Mouse (Mus musculus) hindbrain, embryonic 14.5 days (tissue): Measurements from ENCODE around the gene Ttll11. TPM values are rescaled to one million over a fixed set of nuclear protein-coding genes. Genes with fewer than 3 reads are reported as not detected.
A peak's percentile ranks its signal among the peaks of the same experiment; 100 is the strongest.

Experiments used
- ATAC-seq: fragments of 200-750 bp; cut with Nextera tagmentation; 2 replicates; pipeline ENCODE4 v1.8.0; 2017; ENCODE audit warnings: moderate number of reproducible peaks, mild to moderate bottlenecking, moderate TSS enrichment, moderate library complexity; ENCODE audit not compliant: low FRiP score
- DNase-seq: peaks from one replicate; pipeline ENCODE4 v3.0.0-alpha.2; 2015; ENCODE audit warnings: low spot score
- H3K27ac ChIP-seq: fragments of 300-500 bp; sonication (generic); 2 replicates; pipeline ENCODE4 v1.5.1; 2014; ENCODE audit warnings: mild to moderate bottlenecking, moderate library complexity
- H3K27me3 ChIP-seq: fragments of 300-500 bp; sonication (generic); 2 replicates; pipeline ENCODE4 v1.6.1; 2014; ENCODE audit warnings: mild to moderate bottlenecking, low read length, mixed read lengths; ENCODE audit not compliant: control insufficient read depth, insufficient read depth
- H3K36me3 ChIP-seq: fragments of 300-500 bp; sonication (generic); replicated peaks from 2 replicates; pipeline ENCODE4 v1.6.1; 2014; ENCODE audit not compliant: control insufficient read depth, insufficient read depth
- H3K4me1 ChIP-seq: fragments of 300-500 bp; sonication (generic); replicated peaks from 2 replicates; pipeline ENCODE4 v1.6.1; 2014; ENCODE audit warnings: antibody characterized with exemption, low read length, mixed read lengths; ENCODE audit not compliant: control insufficient read depth, insufficient read depth
- H3K4me2 ChIP-seq: fragments of 300-500 bp; sonication (generic); replicated peaks from 2 replicates; pipeline ENCODE4 v1.6.1; 2014; ENCODE audit warnings: mild to moderate bottlenecking, moderate library complexity
- H3K4me3 ChIP-seq: fragments of 300-500 bp; sonication (generic); replicated peaks from 2 replicates; pipeline ENCODE4 v1.5.1; 2014; ENCODE audit warnings: mild to moderate bottlenecking, low read length
- H3K9ac ChIP-seq: fragments of 300-500 bp; sonication (generic); 2 replicates; pipeline ENCODE4 v1.6.1; 2014
- H3K9me3 ChIP-seq: fragments of 300-500 bp; sonication (generic); 2 replicates; pipeline ENCODE4 v1.6.1; 2016; ENCODE audit warnings: low read length; ENCODE audit not compliant: control insufficient read depth
- WGBS: fragments of 180-500 bp; shearing (Covaris S2); extraction: QIAGEN DNeasy Blood & Tissue Kit; methylation state at CpG from one replicate; pipeline ENCODE4 v1.1.7; 2014; 5-methylcytosine and 5-hydroxymethylcytosine counted together
- polyA plus RNA-seq: library from polyadenylated mRNA; unstranded; fragments of >200 nt; fragmentation: Nextera tagmentation; extraction: Ambion mirVana; gene quantifications from 2 replicates; pipeline ENCODE4 v1.2.1, GENCODE M21; 2014

The Ttll11 gene
- polyA plus RNA-seq, 1 experiment from 2014 or later: 6.6 TPM

DNA sequence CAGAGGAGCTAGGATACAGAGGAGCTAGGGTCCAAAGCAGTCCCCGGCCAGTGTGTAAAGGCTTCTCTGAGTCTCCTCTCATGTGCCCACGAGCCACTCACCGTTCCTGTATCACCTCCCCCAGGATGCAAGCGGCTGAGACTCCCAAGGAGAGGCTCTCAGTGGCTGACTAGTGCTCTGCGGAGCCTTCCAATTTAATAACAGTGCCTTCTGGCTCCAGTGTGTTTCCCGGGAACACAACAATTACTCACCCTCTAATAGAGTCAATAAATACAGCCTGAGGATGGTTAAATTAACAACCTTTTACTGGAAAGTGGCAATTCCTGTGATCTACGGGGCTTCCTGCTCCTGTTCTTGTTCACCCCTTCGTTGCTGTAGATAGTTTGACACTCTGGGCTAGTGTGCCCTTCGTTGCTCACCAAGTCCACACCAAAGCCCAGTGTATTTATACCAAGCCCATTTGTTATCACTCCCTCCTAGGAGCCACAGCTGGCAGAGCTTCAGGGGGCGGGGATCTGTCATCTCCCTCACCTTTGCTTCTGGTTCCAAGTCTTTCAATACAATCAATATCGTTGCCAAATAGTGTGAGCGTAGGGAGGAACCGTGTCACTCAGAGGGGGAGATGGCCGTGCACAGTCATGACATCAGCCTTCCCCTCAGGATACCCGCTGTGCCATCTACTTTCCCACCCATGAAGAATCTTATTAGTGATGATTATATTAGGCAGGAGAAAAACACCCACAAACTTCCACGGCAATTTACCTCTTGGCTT is 27.3 kb downstream of the Ttll11 start:
- no peak overlapping the region for H3K4me3 ChIP-seq
- ATAC-seq: peak; percentile 65; the same call in 1 of the 2 replicates
- no peak for DNase-seq
- 46% methylated on average over 16 of the region's 16 CpGs for WGBS
- no peak overlapping the region for H3K4me2 ChIP-seq
- H3K27me3 ChIP-seq: no peaks in the 10 kb centered on the region
- H3K4me1 ChIP-seq: peaks cover 16% of the 10 kb centered on the region
- no peak overlapping the region for H3K9ac ChIP-seq
- no peaks in the 10 kb centered on the region for H3K9me3 ChIP-seq
- H3K36me3 ChIP-seq: no peaks in the 10 kb centered on the region
- no peak overlapping the region for H3K27ac ChIP-seq

DNA sequence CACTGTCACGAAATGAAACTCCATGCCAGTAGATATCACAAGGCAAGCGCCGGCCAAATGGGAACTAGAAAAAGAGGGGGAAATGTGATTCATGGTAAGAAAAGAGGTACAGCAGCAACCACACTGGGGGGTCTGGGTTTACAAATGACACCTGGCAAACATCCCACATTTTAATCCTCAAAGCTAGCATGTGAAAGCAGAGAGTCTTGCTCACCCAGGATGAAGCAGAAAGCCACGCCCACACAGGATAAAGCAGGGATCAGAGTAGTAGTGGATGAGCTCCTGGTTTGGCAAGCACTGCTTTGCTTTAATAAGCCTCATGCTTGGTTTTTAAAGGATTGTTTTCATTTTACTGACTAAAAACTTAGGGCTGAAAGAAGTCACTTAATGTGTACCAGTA is 34.8 kb downstream of the Ttll11 start:
- Histone ChIP-seq H3K9me3 (no peaks in the 10 kb centered on the region), H3K4me2 (no peak overlapping the region), H3K36me3 (no peaks in the 10 kb centered on the region), H3K27ac (no peak overlapping the region), H3K27me3 (no peaks in the 10 kb centered on the region), H3K4me3 (no peak overlapping the region), H3K4me1 (no peaks in the 10 kb centered on the region), H3K9ac (no peak overlapping the region)
- DNase-seq (no peak), ATAC-seq (no peak)
- 77% methylated on average over 4 of the region's 4 CpGs for WGBS

DNA sequence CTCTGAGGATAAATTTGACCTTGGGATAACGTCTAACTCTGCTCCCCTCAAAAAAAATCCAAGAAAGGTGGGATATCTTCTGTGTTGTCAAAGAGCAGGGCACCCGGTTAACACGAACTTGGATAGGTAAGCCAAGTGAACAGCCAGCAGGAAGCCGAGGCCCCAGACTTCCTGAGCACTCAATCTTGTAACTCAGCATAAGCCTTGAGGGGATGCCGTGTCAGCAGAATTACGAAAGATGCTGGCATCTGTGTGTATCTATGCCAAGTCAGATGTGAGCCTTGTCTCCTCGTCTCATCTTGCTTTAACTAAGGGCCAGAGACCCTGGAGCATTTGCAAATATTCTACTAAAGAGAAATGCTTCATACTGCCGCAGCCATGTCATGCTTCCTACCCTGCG is 36.8 kb downstream of the Ttll11 start:
- 73% methylated on average over 9 of the region's 9 CpGs for WGBS
- H3K27ac ChIP-seq: no peak overlapping the region
- no peak overlapping the region for H3K4me2 ChIP-seq
- no peaks in the 10 kb centered on the region for H3K4me1 ChIP-seq
- H3K27me3 ChIP-seq: no peaks in the 10 kb centered on the region
- H3K9ac ChIP-seq: no peak overlapping the region
- H3K9me3 ChIP-seq: no peaks in the 10 kb centered on the region
- H3K4me3 ChIP-seq: no peak overlapping the region
- ATAC-seq (no peak), DNase-seq (no peak)
- H3K36me3 ChIP-seq: no peaks in the 10 kb centered on the region

DNA sequence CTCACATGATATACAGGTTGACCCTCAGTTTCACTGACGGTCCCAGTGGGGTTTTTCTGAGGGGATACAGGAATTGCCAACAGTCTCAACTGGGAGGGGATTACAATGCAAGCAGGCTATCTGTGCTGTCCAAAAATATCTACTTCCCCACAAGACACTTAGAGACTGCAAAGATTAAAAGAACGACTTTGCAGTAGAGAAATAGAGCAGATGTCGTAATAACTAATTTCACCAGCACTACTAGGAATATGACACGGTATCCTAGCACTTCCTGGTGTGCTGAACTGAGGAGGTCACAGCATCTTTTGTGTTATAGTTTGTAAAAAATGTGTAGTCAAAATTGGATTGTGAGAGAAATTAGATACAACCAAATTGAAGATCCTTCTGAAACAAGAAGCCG is 44.7 kb downstream of the Ttll11 start:
- Histone ChIP-seq H3K4me2 (no peak overlapping the region), H3K4me1 (no peaks in the 10 kb centered on the region), H3K9me3 (no peaks in the 10 kb centered on the region), H3K9ac (no peak overlapping the region), H3K4me3 (no peak overlapping the region), H3K36me3 (no peaks in the 10 kb centered on the region), H3K27me3 (no peaks in the 10 kb centered on the region), H3K27ac (no peak overlapping the region)
- 83% methylated on average over 5 of the region's 5 CpGs for WGBS
- no peak for ATAC-seq
- no peak for DNase-seq

DNA sequence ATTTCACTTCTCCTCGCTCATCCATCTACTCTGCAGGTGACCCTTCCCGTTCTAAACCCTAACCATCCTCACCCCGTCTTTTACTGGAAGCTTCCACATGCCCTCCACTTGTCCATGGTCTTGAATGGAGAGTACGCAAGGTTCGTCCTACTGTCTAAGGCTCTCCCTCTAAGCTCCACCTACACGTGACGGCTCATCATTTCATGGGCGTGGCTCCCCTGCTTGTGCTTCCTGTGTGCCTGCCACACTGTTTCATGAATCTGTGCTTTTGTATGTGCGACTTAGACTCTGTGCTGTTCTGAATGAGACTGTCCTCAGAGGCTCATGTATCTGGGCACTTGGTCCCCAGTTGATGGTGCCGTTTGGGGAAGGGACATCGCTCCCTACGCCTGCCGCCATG is 46.6 kb downstream of the Ttll11 start:
- no peak overlapping the region for H3K4me2 ChIP-seq
- H3K9ac ChIP-seq: no peak overlapping the region
- no peak for DNase-seq
- no peak overlapping the region for H3K4me3 ChIP-seq
- no peaks in the 10 kb centered on the region for H3K27me3 ChIP-seq
- H3K36me3 ChIP-seq: no peaks in the 10 kb centered on the region
- ATAC-seq: no peak
- no peaks in the 10 kb centered on the region for H3K9me3 ChIP-seq
- H3K27ac ChIP-seq: no peak overlapping the region
- 97% methylated on average over 13 of the region's 13 CpGs for WGBS
- H3K4me1 ChIP-seq: no peaks in the 10 kb centered on the region

GRCm38 (mm10) chr2:35931619-35932018 is 48.1 kb downstream of the Ttll11 start:
- H3K4me1 ChIP-seq: no peaks in the 10 kb centered on the region
- DNase-seq: no peak
- ATAC-seq: no peak
- no peak overlapping the region for H3K4me2 ChIP-seq
- no peak overlapping the region for H3K9ac ChIP-seq
- H3K36me3 ChIP-seq: no peaks in the 10 kb centered on the region
- H3K27me3 ChIP-seq: no peaks in the 10 kb centered on the region
- H3K4me3 ChIP-seq: no peak overlapping the region
- 67% methylated on average over 3 of the region's 3 CpGs for WGBS
- H3K27ac ChIP-seq: no peak overlapping the region
- H3K9me3 ChIP-seq: no peaks in the 10 kb centered on the region

GRCm38 (mm10) chr2:35930498-35931149 is 49.1 kb downstream of the Ttll11 start:
- no peak overlapping the region for H3K27ac ChIP-seq
- H3K36me3 ChIP-seq: no peaks in the 10 kb centered on the region
- peak; percentile 43; the same call in 1 of the 2 replicates for ATAC-seq
- no peaks in the 10 kb centered on the region for H3K9me3 ChIP-seq
- 35% methylated on average over 11 of the region's 11 CpGs for WGBS
- DNase-seq: peak; percentile 92
- H3K27me3 ChIP-seq: no peaks in the 10 kb centered on the region
- H3K4me2 ChIP-seq: no peak overlapping the region
- no peak overlapping the region for H3K4me3 ChIP-seq
- H3K9ac ChIP-seq: no peak overlapping the region
- H3K4me1 ChIP-seq: no peaks in the 10 kb centered on the region

- Histone ChIP-seq H3K4me1 (no peaks in the 10 kb centered on the region), H3K4me3 (no peak overlapping the region), H3K27ac (no peak overlapping the region), H3K27me3 (no peaks in the 10 kb centered on the region), H3K9me3 (no peaks in the 10 kb centered on the region), H3K9ac (no peak overlapping the region), H3K36me3 (no peaks in the 10 kb centered on the region), H3K4me2 (no peak overlapping the region)
- no peak for ATAC-seq
- WGBS: 79% methylated on average over 6 of the region's 6 CpGs
- no peak for DNase-seq
Measured at GRCm38 (mm10) chr2:35928133-35928532, 51.6 kb downstream of the Ttll11 start.

- H3K27me3 ChIP-seq: no peaks in the 10 kb centered on the region
- H3K4me3 ChIP-seq: no peak overlapping the region
- no peak overlapping the region for H3K27ac ChIP-seq
- no peaks in the 10 kb centered on the region for H3K4me1 ChIP-seq
- no peaks in the 10 kb centered on the region for H3K9me3 ChIP-seq
- 81% methylated on average over 4 of the region's 4 CpGs for WGBS
- DNase-seq (no peak), ATAC-seq (no peak)
- H3K4me2 ChIP-seq: no peak overlapping the region
- H3K9ac ChIP-seq: no peak overlapping the region
- no peaks in the 10 kb centered on the region for H3K36me3 ChIP-seq
Measured at GRCm38 (mm10) chr2:35924947-35925346, 54.8 kb downstream of the Ttll11 start.
